Mouse (Mus musculus) liver, embryonic 11.5 days (tissue): ENCODE measurements around the gene Snrnp70. TPM values are rescaled to one million over a fixed set of nuclear protein-coding genes. Genes with fewer than 3 reads are reported as not detected.

Experiments used
- ATAC-seq: fragments of 200-750 bp; cut with Nextera tagmentation; replicated peaks from 2 replicates; pipeline ENCODE4 v1.8.0; 2017; ENCODE audit warnings: moderate number of reproducible peaks, mild to moderate bottlenecking, moderate TSS enrichment, moderate library complexity; ENCODE audit not compliant: low FRiP score
- DNase-seq: peaks from one replicate; pipeline ENCODE4 v3.0.0-alpha.2; 2017; ENCODE audit warnings: low spot score
- H3K27ac ChIP-seq: fragments of 300-500 bp; sonication (generic); 2 replicates; pipeline ENCODE4 v1.5.1; 2014; ENCODE audit warnings: mild to moderate bottlenecking, low read depth, low read length, control low read depth
- H3K27me3 ChIP-seq: fragments of 300-500 bp; sonication (generic); replicated peaks from 2 replicates; pipeline ENCODE4 v1.6.1; 2014; ENCODE audit warnings: low read length, mixed read lengths; ENCODE audit not compliant: control insufficient read depth, insufficient read depth
- H3K36me3 ChIP-seq: fragments of 300-500 bp; sonication (generic); 2 replicates; pipeline ENCODE4 v1.6.1; 2014; ENCODE audit warnings: mild to moderate bottlenecking, low read length, moderate library complexity, mixed read lengths; ENCODE audit not compliant: control insufficient read depth, insufficient read depth
- H3K4me1 ChIP-seq: fragments of 300-500 bp; sonication (generic); replicated peaks from 2 replicates; pipeline ENCODE4 v1.6.1; 2014; ENCODE audit warnings: low read length, mixed read lengths; ENCODE audit not compliant: control insufficient read depth, insufficient read depth
- H3K4me2 ChIP-seq: fragments of 300-500 bp; sonication (generic); 2 replicates; pipeline ENCODE4 v1.6.1; 2014; ENCODE audit warnings: mild to moderate bottlenecking, control low read depth, moderate library complexity
- H3K4me3 ChIP-seq: fragments of 300-500 bp; sonication (generic); 2 replicates; pipeline ENCODE4 v1.5.1; 2014; ENCODE audit warnings: low read depth, low read length, control low read depth
- H3K9ac ChIP-seq: fragments of 300-500 bp; sonication (generic); 2 replicates; pipeline ENCODE4 v1.6.1; 2014; ENCODE audit warnings: low read depth, low read length, control low read depth
- H3K9me3 ChIP-seq: fragments of 300-500 bp; sonication (generic); 2 replicates; pipeline ENCODE4 v1.6.1; 2016; ENCODE audit warnings: low read length, inconsistent platforms, mixed read lengths; ENCODE audit not compliant: control insufficient read depth
- WGBS: fragments of 180-500 bp; shearing (Covaris S2); extraction: QIAGEN DNeasy Blood & Tissue Kit; methylation state at CpG from one replicate; pipeline ENCODE4 v1.1.7; 2014; 5-methylcytosine and 5-hydroxymethylcytosine counted together
- polyA plus RNA-seq: library from polyadenylated mRNA; unstranded; fragments of >200 nt; fragmentation: Nextera tagmentation; extraction: Ambion mirVana; gene quantifications from 2 replicates; pipeline ENCODE4 v1.2.1, GENCODE M21; 2014

Snrnp70 gene
- polyA plus RNA-seq = 51.6 and 64.4 TPM in 2 replicates

- peak within 1 kb of the TSS; percentile 92 for H3K9ac ChIP-seq
- H3K36me3 ChIP-seq = peaks cover 22% of the 10 kb centered on the region
- WGBS = under 1% methylated on average over 60 of the region's 60 CpGs
- ATAC-seq (peak; percentile 96), DNase-seq (peak; percentile 100)
- H3K27ac ChIP-seq = peak within 1 kb of the TSS; percentile 96
- H3K4me1 ChIP-seq = peaks cover 19% of the 10 kb centered on the region
- peak within 1 kb of the TSS; percentile 100 for H3K4me2 ChIP-seq
- H3K27me3 ChIP-seq = no peaks in the 10 kb centered on the region
- peak within 1 kb of the TSS; percentile 70 for H3K4me3 ChIP-seq
- H3K9me3 ChIP-seq = no peaks in the 10 kb centered on the region
Measured at GRCm38 (mm10) chr7:45395578-45396336, at the start of gene Snrnp70. Gene Snrnp70 (minus strand): TSS chr7:45395742.

- Histone ChIP-seq H3K36me3 (peaks cover 12% of the 10 kb centered on the region; the same call in 1 of the 2 replicates), H3K27me3 (no peaks in the 10 kb centered on the region), H3K27ac (no peak overlapping the region)
Measured at GRCm38 (mm10) chr7:45443526-45444420, 48.2 kb upstream of the Snrnp70 start.

GRCm38 (mm10) chr7:45437521-45438276 lies 42.2 kb upstream of the Snrnp70 start, which contains the start of gene Ruvbl2:
Gene Ruvbl2 (minus strand): TSS chr7:45438096.
- H3K4me2 ChIP-seq = 0 out of 2 replicates have a peak within 1 kb of the TSS, but pooled peaks have one; percentile 4
- DNase-seq = no peak

More at GRCm38 (mm10) chr7:45443526-45444420, 48.2 kb upstream of the Snrnp70 start:
- 57% methylated on average over 22 of the region's 22 CpGs for WGBS
- ATAC-seq = no peak; the same call in 1 of the 2 replicates
- Histone ChIP-seq H3K4me2 (no peak overlapping the region), H3K4me1 (peaks cover 9% of the 10 kb centered on the region), H3K9ac (no peak overlapping the region), H3K9me3 (no peaks in the 10 kb centered on the region), H3K4me3 (no peak overlapping the region)
- no peak for DNase-seq

GRCm38 (mm10) chr7:45437046-45437445 lies 41.5 kb upstream of the Snrnp70 start:
- Histone ChIP-seq H3K9me3 (no peaks in the 10 kb centered on the region), H3K4me2 (0 out of 2 replicates have a peak overlapping the region, but pooled peaks have one; percentile 4), H3K9ac (no peak overlapping the region), H3K4me1 (peaks cover 32% of the 10 kb centered on the region), H3K27me3 (no peaks in the 10 kb centered on the region), H3K36me3 (peaks cover 3% of the 10 kb centered on the region; the same call in 1 of the 2 replicates), H3K4me3 (0 out of 2 replicates have a peak overlapping the region, but pooled peaks have one; percentile 8), H3K27ac (0 out of 2 replicates have a peak overlapping the region, but pooled peaks have one; percentile 17)
- ATAC-seq = no peak
- no peak for DNase-seq
- 31% methylated on average over 6 of the region's 6 CpGs for WGBS

More at GRCm38 (mm10) chr7:45437521-45438276, 42.2 kb upstream of the Snrnp70 start, which contains the start of gene Ruvbl2:
- Histone ChIP-seq H3K4me1 (peaks cover 31% of the 10 kb centered on the region), H3K9ac (no peak within 1 kb of the TSS), H3K4me3 (0 out of 2 replicates have a peak within 1 kb of the TSS, but pooled peaks have one; percentile 8), H3K9me3 (no peaks in the 10 kb centered on the region), H3K27me3 (no peaks in the 10 kb centered on the region), H3K36me3 (peaks cover 2% of the 10 kb centered on the region; the same call in 1 of the 2 replicates), H3K27ac (0 out of 2 replicates have a peak within 1 kb of the TSS, but pooled peaks have one; percentile 17)
- no peak for ATAC-seq
- 38% methylated on average over 19 of the region's 19 CpGs for WGBS

GRCm38 (mm10) chr7:45436444-45436843 lies 40.9 kb upstream of the Snrnp70 start:
- Histone ChIP-seq H3K4me1 (peaks cover 32% of the 10 kb centered on the region), H3K27ac (no peak overlapping the region), H3K9ac (no peak overlapping the region), H3K36me3 (peaks cover 5% of the 10 kb centered on the region; the same call in 1 of the 2 replicates), H3K9me3 (no peaks in the 10 kb centered on the region), H3K4me3 (no peak overlapping the region), H3K27me3 (no peaks in the 10 kb centered on the region), H3K4me2 (no peak overlapping the region)
- WGBS = 88% methylated on average over 5 of the region's 5 CpGs
- no peak for ATAC-seq
- DNase-seq = no peak

GRCm38 (mm10) chr7:45435038-45435437 lies 39.5 kb upstream of the Snrnp70 start:
- WGBS = 4% methylated on average over 16 of the region's 16 CpGs
- Histone ChIP-seq H3K4me1 (peaks cover 32% of the 10 kb centered on the region), H3K4me2 (peak overlapping the region; percentile 89), H3K9ac (peak overlapping the region; percentile 78), H3K27me3 (no peaks in the 10 kb centered on the region), H3K36me3 (peaks cover 10% of the 10 kb centered on the region), H3K27ac (peak overlapping the region; percentile 49; the same call in 1 of the 2 replicates), H3K9me3 (no peaks in the 10 kb centered on the region), H3K4me3 (peak overlapping the region; percentile 83)
- DNase-seq (no peak), ATAC-seq (no peak)

- H3K27ac ChIP-seq = peak within 1 kb of the TSS; percentile 81
- H3K4me1 ChIP-seq = peaks cover 32% of the 10 kb centered on the region
- DNase-seq = peak; percentile 100
- H3K4me2 ChIP-seq = peak within 1 kb of the TSS; percentile 89
- H3K4me3 ChIP-seq = peak within 1 kb of the TSS; percentile 83
- peak; percentile 97 for ATAC-seq
- no peaks in the 10 kb centered on the region for H3K9me3 ChIP-seq
- H3K9ac ChIP-seq = peak within 1 kb of the TSS; percentile 86
- under 1% methylated on average over 45 of the region's 45 CpGs for WGBS
- peaks cover 17% of the 10 kb centered on the region for H3K36me3 ChIP-seq
- no peaks in the 10 kb centered on the region for H3K27me3 ChIP-seq
Measured at GRCm38 (mm10) chr7:45434203-45435015, 38.9 kb upstream of the Snrnp70 start, which contains the start of gene Gys1. Gene Gys1 (plus strand): TSS chr7:45434844.
